Mouse (Mus musculus) CD4-positive helper T cell, adult 2 months (primary cell): ENCODE measurements around the gene Gm4847.

Experiments used
- DNase-seq: peaks from one replicate; pipeline ENCODE4 v3.0.0-alpha.2; 2012; ENCODE audit warnings: low read depth, missing footprints, low spot score

Gene Gm4847

GRCm38 (mm10) chr1:166647593-166647992, at the start of gene Gm4847:
Gm4847 (minus strand) TSS chr1:166647693.
- DNase-seq, result no peak

GRCm38 (mm10) chr1:166681745-166682144, 34.3 kb upstream of the Gm4847 start, which contains the start of gene Fmo9:
Fmo9 (minus strand) TSS chr1:166681845.
- DNase-seq, result no peak

- no peak for DNase-seq
Measured at GRCm38 (mm10) chr1:166669264-166669663, 21.8 kb upstream of the Gm4847 start.

- no peak for DNase-seq
Measured at GRCm38 (mm10) chr1:166660800-166661199, 13.3 kb upstream of the Gm4847 start.
